Mouse (Mus musculus) brain, embryonic 14.5 days (tissue): ENCODE data around the gene Fosb. TPM values are rescaled to one million over a fixed set of nuclear protein-coding genes. Genes with fewer than 3 reads are reported as not detected.
A peak's percentile ranks its signal among the peaks of the same experiment; 100 is the strongest.

ENCODE experiments used
- DNase-seq: peaks from one replicate; pipeline ENCODE4 v3.0.0-alpha.2; 2011; ENCODE audit warnings: low read depth
- CTCF ChIP-seq: fragments of 200-500 bp; IDR thresholded peaks from 2 replicates; pipeline ENCODE4 v1.5.1; 2012; ENCODE audit warnings: inconsistent platforms, mild to moderate bottlenecking, moderate library complexity, borderline replicate concordance; ENCODE audit not compliant: insufficient read depth, insufficient read length; ENCODE audit errors: extremely low read depth
- POLR2A ChIP-seq: fragments of 200-500 bp; IDR thresholded peaks from 2 replicates; pipeline ENCODE4 v1.6.1; 2012; ENCODE audit warnings: mild to moderate bottlenecking, inconsistent platforms, borderline replicate concordance; ENCODE audit not compliant: poor library complexity, insufficient read depth, insufficient read length, severe bottlenecking; ENCODE audit errors: extremely low read depth
- polyA plus RNA-seq: library from polyadenylated mRNA; depleted of rRNA; stranded (reverse); fragments of >200 nt; gene quantifications from 2 replicates; pipeline ENCODE4 v1.2.3, GENCODE M21; 2012; rRNA removed

Fosb gene
- polyA plus RNA-seq, 1 experiment, result 0.23 TPM

- TF ChIP-seq CTCF, result no peak
- no peak for TF ChIP-seq POLR2A
- DNase-seq, result peak; percentile 47
Measured at GRCm38 (mm10) chr7:19269721-19270441, 40.0 kb downstream of the Fosb start.

- TF ChIP-seq CTCF, result no peak
- TF ChIP-seq POLR2A, result no peak
- DNase-seq, result no peak
Measured at GRCm38 (mm10) chr7:19268993-19269681, 40.7 kb downstream of the Fosb start.

GRCm38 (mm10) chr7:19267051-19267450 lies 42.8 kb downstream of the Fosb start:
- no peak for TF ChIP-seq CTCF
- TF ChIP-seq POLR2A, result no peak
- no peak for DNase-seq

GRCm38 (mm10) chr7:19265928-19266822 lies 43.7 kb downstream of the Fosb start:
- no peak for DNase-seq
- TF ChIP-seq POLR2A, result no peak
- TF ChIP-seq CTCF, result no peak

- DNase-seq, result no peak
- TF ChIP-seq CTCF (no peak), POLR2A (no peak)
Measured at GRCm38 (mm10) chr7:19265147-19265546, 44.7 kb downstream of the Fosb start.

- TF ChIP-seq POLR2A (no peak), CTCF (no peak)
- DNase-seq, result no peak
Measured at GRCm38 (mm10) chr7:19258336-19258735, 51.5 kb downstream of the Fosb start.

GRCm38 (mm10) chr7:19257390-19258022 lies 52.3 kb downstream of the Fosb start:
- TF ChIP-seq CTCF, result no peak
- no peak for TF ChIP-seq POLR2A
- peak; percentile 85 for DNase-seq

- no peak for DNase-seq
- TF ChIP-seq POLR2A (no peak), CTCF (no peak)
Measured at GRCm38 (mm10) chr7:19256567-19256966, 53.3 kb downstream of the Fosb start.

- no peak for DNase-seq
- TF ChIP-seq POLR2A (no peak), CTCF (no peak)
Measured at GRCm38 (mm10) chr7:19255395-19255794, 54.5 kb downstream of the Fosb start.

GRCm38 (mm10) chr7:19253437-19253836 lies 56.4 kb downstream of the Fosb start:
- DNase-seq, result no peak
- TF ChIP-seq CTCF (no peak), POLR2A (no peak)

Other genes with a start within 250 kb of the Fosb start
- gene Dmwd, start 233.8 kb downstream of the Fosb start, polyA plus RNA-seq, result 178 and 209 TPM in 2 replicates
- 67.1 and 74.8 TPM in 2 replicates for gene Dmpk, start 226.2 kb downstream of the Fosb start, polyA plus RNA-seq
- gene Six5, start 215.5 kb downstream of the Fosb start, polyA plus RNA-seq, result 16.3 and 27.6 TPM in 2 replicates
- gene Gm4969, start 191.7 kb downstream of the Fosb start, polyA plus RNA-seq, result 5.2 and 5.9 TPM in 2 replicates
- 15.9 and 18.1 TPM in 2 replicates for gene Fbxo46, start 190.2 kb downstream of the Fosb start, polyA plus RNA-seq
- gene Qpctl, start 160.8 kb downstream of the Fosb start, polyA plus RNA-seq, result 18.3 and 20.8 TPM in 2 replicates
- gene Snrpd2, start 160.3 kb downstream of the Fosb start, polyA plus RNA-seq, result 95.5 and 107 TPM in 2 replicates
- gene Gipr, start 143.9 kb downstream of the Fosb start, polyA plus RNA-seq, result 9.6 and 24.5 TPM in 2 replicates
- 42.4 and 48.3 TPM in 2 replicates for gene Eml2, start 133.6 kb downstream of the Fosb start, polyA plus RNA-seq
- 4.7 and 5.3 TPM in 2 replicates for gene Gpr4, start 97.5 kb downstream of the Fosb start, polyA plus RNA-seq
- gene Opa3, start 81.7 kb downstream of the Fosb start, polyA plus RNA-seq, result 31.1 and 33.3 TPM in 2 replicates
- gene Vasp, start 38.2 kb downstream of the Fosb start, polyA plus RNA-seq, result 66.4 and 89.0 TPM in 2 replicates
- gene Ppm1n, start 30.0 kb downstream of the Fosb start, polyA plus RNA-seq, result 1.1 and 1.3 TPM in 2 replicates
- 159 and 189 TPM in 2 replicates for gene Rtn2, start 27.4 kb downstream of the Fosb start, polyA plus RNA-seq
- 65.1 and 81.9 TPM in 2 replicates for gene Ercc1, start 34.7 kb upstream of the Fosb start, polyA plus RNA-seq
- gene Cd3eap, start 49.4 kb upstream of the Fosb start, polyA plus RNA-seq, result 11.9 and 12.7 TPM in 2 replicates
- 8.2 and 8.9 TPM in 2 replicates for gene Ppp1r13l, start 49.7 kb upstream of the Fosb start, polyA plus RNA-seq
- 81.7 and 106 TPM in 2 replicates for gene Ercc2, start 72.0 kb upstream of the Fosb start, polyA plus RNA-seq
- 1.5 and 2.5 TPM in 2 replicates for gene Klc3, start 94.1 kb upstream of the Fosb start, polyA plus RNA-seq
- gene Ckm, start 94.7 kb upstream of the Fosb start, polyA plus RNA-seq, result 0.24 and 0.31 TPM in 2 replicates
- 50.7 and 67.0 TPM in 2 replicates for gene Mark4, start 148.8 kb upstream of the Fosb start, polyA plus RNA-seq
- 0.91 and 1.0 TPM in 2 replicates for gene Exoc3l2, start 153.3 kb upstream of the Fosb start, polyA plus RNA-seq
- gene Bloc1s3, start 198.3 kb upstream of the Fosb start, polyA plus RNA-seq, result 11.2 and 14.6 TPM in 2 replicates
- gene Trappc6a, start 198.3 kb upstream of the Fosb start, polyA plus RNA-seq, result 29.0 and 38.3 TPM in 2 replicates
- gene Nkpd1, start 207.8 kb upstream of the Fosb start, polyA plus RNA-seq, result 0.51 and 0.68 TPM in 2 replicates